Mouse (Mus musculus) neural tube, embryonic 14.5 days (tissue): ENCODE measurements around the gene Unc13d. TPM values are rescaled to one million over a fixed set of nuclear protein-coding genes. Genes with fewer than 3 reads are reported as not detected.
A peak's percentile ranks its signal among the peaks of the same experiment; 100 is the strongest.

Experiments
- ATAC-seq: fragments of 200-750 bp; cut with Nextera tagmentation; 2 replicates; pipeline ENCODE4 v1.8.0; 2017; ENCODE audit warnings: low read depth, mild to moderate bottlenecking, moderate TSS enrichment, moderate library complexity
- H3K27ac ChIP-seq: fragments of 300-500 bp; sonication (generic); 2 replicates; pipeline ENCODE4 v1.5.1; 2014; ENCODE audit warnings: low read depth, mild to moderate bottlenecking, control low read depth, low read length, moderate library complexity, mixed read lengths
- H3K27me3 ChIP-seq: fragments of 300-500 bp; sonication (generic); 2 replicates; pipeline ENCODE4 v1.6.1; 2014; ENCODE audit warnings: low read length; ENCODE audit not compliant: control insufficient read depth, insufficient read depth
- H3K36me3 ChIP-seq: fragments of 300-500 bp; sonication (generic); 2 replicates; pipeline ENCODE4 v1.6.1; 2014; ENCODE audit warnings: low read length, mixed read lengths; ENCODE audit not compliant: control insufficient read depth, insufficient read depth
- H3K4me1 ChIP-seq: fragments of 300-500 bp; sonication (generic); 2 replicates; pipeline ENCODE4 v1.6.1; 2014; ENCODE audit warnings: low read length; ENCODE audit not compliant: control insufficient read depth, insufficient read depth
- H3K4me2 ChIP-seq: fragments of 300-500 bp; sonication (generic); 2 replicates; pipeline ENCODE4 v1.6.1; 2014; ENCODE audit warnings: mild to moderate bottlenecking, low read depth, low read length, control low read depth
- H3K4me3 ChIP-seq: fragments of 300-500 bp; sonication (generic); 2 replicates; pipeline ENCODE4 v1.5.1; 2014; ENCODE audit warnings: low read depth, low read length, control low read depth, mixed read lengths
- H3K9ac ChIP-seq: fragments of 300-500 bp; sonication (generic); replicated peaks from 2 replicates; pipeline ENCODE4 v1.6.1; 2014; ENCODE audit warnings: low read depth, mild to moderate bottlenecking, control low read depth, low read length, mixed read lengths
- H3K9me3 ChIP-seq: fragments of 300-500 bp; sonication (generic); 2 replicates; pipeline ENCODE4 v1.6.1; 2016; ENCODE audit warnings: low read length; ENCODE audit not compliant: control insufficient read depth
- WGBS: fragments of 180-500 bp; shearing (Covaris S2); extraction: QIAGEN DNeasy Blood & Tissue Kit; methylation state at CpG from one replicate; pipeline ENCODE4 v1.1.7; 2014; 5-methylcytosine and 5-hydroxymethylcytosine counted together
- polyA plus RNA-seq: library from polyadenylated mRNA; unstranded; fragments of >200 nt; fragmentation: Nextera tagmentation; extraction: Ambion mirVana; gene quantifications from 2 replicates; pipeline ENCODE4 v1.2.1, GENCODE M21; 2014

The Unc13d gene
- polyA plus RNA-seq, 1 experiment from 2014 or later = 0.88 TPM

- 3% methylated on average over 62 of the region's 70 CpGs for WGBS
- H3K4me3 ChIP-seq = peak overlapping the region; percentile 25
- H3K9ac ChIP-seq = peak overlapping the region; percentile 34; the same call in 1 of the 2 replicates
- H3K4me2 ChIP-seq = peak overlapping the region; percentile 45
- H3K9me3 ChIP-seq = no peaks in the 10 kb centered on the region
- H3K27me3 ChIP-seq = peaks cover 43% of the 10 kb centered on the region
- H3K36me3 ChIP-seq = no peaks in the 10 kb centered on the region
- H3K27ac ChIP-seq = no peak overlapping the region
- ATAC-seq = no peak; the same call in 1 of the 2 replicates
- H3K4me1 ChIP-seq = peaks cover 5% of the 10 kb centered on the region
These were observed 31.8 kb upstream of the Unc13d start for GRCm38 (mm10) chr11:116109441-116110081.

GRCm38 (mm10) chr11:116108464-116109137, 30.8 kb upstream of the Unc13d start:
- Histone ChIP-seq H3K27ac (no peak overlapping the region), H3K4me1 (peaks cover 7% of the 10 kb centered on the region), H3K27me3 (peaks cover 43% of the 10 kb centered on the region), H3K9ac (no peak overlapping the region), H3K4me2 (peak overlapping the region; percentile 45; the same call in 1 of the 2 replicates), H3K9me3 (no peaks in the 10 kb centered on the region), H3K36me3 (no peaks in the 10 kb centered on the region), H3K4me3 (no peak overlapping the region)
- WGBS = 4% methylated on average over 23 of the region's 23 CpGs
- ATAC-seq = no peak

GRCm38 (mm10) chr11:116107777-116108285, 30.1 kb upstream of the Unc13d start:
- Histone ChIP-seq H3K9me3 (no peaks in the 10 kb centered on the region), H3K27ac (no peak overlapping the region), H3K27me3 (peaks cover 43% of the 10 kb centered on the region), H3K4me2 (no peak overlapping the region), H3K9ac (no peak overlapping the region), H3K4me1 (peaks cover 7% of the 10 kb centered on the region), H3K36me3 (no peaks in the 10 kb centered on the region), H3K4me3 (no peak overlapping the region)
- ATAC-seq = no peak
- 10% methylated on average over 19 of the region's 19 CpGs for WGBS

- peaks cover 7% of the 10 kb centered on the region for H3K4me1 ChIP-seq
- no peak overlapping the region for H3K4me2 ChIP-seq
- WGBS = 19% methylated on average over 14 of the region's 14 CpGs
- no peak overlapping the region for H3K9ac ChIP-seq
- no peak for ATAC-seq
- H3K4me3 ChIP-seq = no peak overlapping the region
- H3K9me3 ChIP-seq = no peaks in the 10 kb centered on the region
- no peaks in the 10 kb centered on the region for H3K36me3 ChIP-seq
- H3K27ac ChIP-seq = no peak overlapping the region
- peaks cover 43% of the 10 kb centered on the region for H3K27me3 ChIP-seq
These were observed 29.4 kb upstream of the Unc13d start for GRCm38 (mm10) chr11:116106963-116107776.

- Histone ChIP-seq H3K4me3 (no peak overlapping the region), H3K36me3 (no peaks in the 10 kb centered on the region), H3K27ac (no peak overlapping the region), H3K4me2 (no peak overlapping the region), H3K27me3 (peaks cover 43% of the 10 kb centered on the region), H3K9me3 (no peaks in the 10 kb centered on the region), H3K4me1 (peaks cover 7% of the 10 kb centered on the region), H3K9ac (no peak overlapping the region)
- WGBS = 22% methylated on average over 32 of the region's 32 CpGs
- ATAC-seq = no peak
These were observed 28.6 kb upstream of the Unc13d start for GRCm38 (mm10) chr11:116106154-116106962.

GRCm38 (mm10) chr11:116105065-116105464, 27.3 kb upstream of the Unc13d start:
- H3K4me1 ChIP-seq = peaks cover 6% of the 10 kb centered on the region
- H3K4me3 ChIP-seq = no peak overlapping the region
- H3K36me3 ChIP-seq = no peaks in the 10 kb centered on the region
- H3K9ac ChIP-seq = no peak overlapping the region
- H3K4me2 ChIP-seq = no peak overlapping the region
- WGBS = 96% methylated on average over 2 of the region's 2 CpGs
- H3K27me3 ChIP-seq = peaks cover 32% of the 10 kb centered on the region
- ATAC-seq = no peak
- H3K9me3 ChIP-seq = no peaks in the 10 kb centered on the region
- no peak overlapping the region for H3K27ac ChIP-seq

GRCm38 (mm10) chr11:116104006-116104646, 26.4 kb upstream of the Unc13d start:
- ATAC-seq = 0 out of 2 replicates have a peak, but pooled peaks have one; percentile 25
- no peak overlapping the region for H3K9ac ChIP-seq
- H3K9me3 ChIP-seq = no peaks in the 10 kb centered on the region
- peaks cover 23% of the 10 kb centered on the region for H3K27me3 ChIP-seq
- H3K4me1 ChIP-seq = peaks cover 4% of the 10 kb centered on the region
- 34% methylated on average over 14 of the region's 14 CpGs for WGBS
- H3K4me3 ChIP-seq = no peak overlapping the region
- no peak overlapping the region for H3K4me2 ChIP-seq
- no peak overlapping the region for H3K27ac ChIP-seq
- no peaks in the 10 kb centered on the region for H3K36me3 ChIP-seq

GRCm38 (mm10) chr11:116103572-116103971, 25.8 kb upstream of the Unc13d start:
- Histone ChIP-seq H3K9me3 (no peaks in the 10 kb centered on the region), H3K9ac (no peak overlapping the region), H3K4me2 (no peak overlapping the region), H3K4me1 (peaks cover 4% of the 10 kb centered on the region), H3K27ac (no peak overlapping the region), H3K36me3 (no peaks in the 10 kb centered on the region), H3K27me3 (peaks cover 19% of the 10 kb centered on the region), H3K4me3 (no peak overlapping the region)
- ATAC-seq = no peak
- WGBS = 86% methylated on average over 11 of the region's 12 CpGs
